Mouse (Mus musculus) heart, embryonic 11.5 days (tissue): ENCODE data around the gene Sarnp. TPM values are rescaled to one million over a fixed set of nuclear protein-coding genes. Genes with fewer than 3 reads are reported as not detected.

Source experiments
- ATAC-seq: fragments of 200-750 bp; cut with Nextera tagmentation; replicated peaks from 2 replicates; pipeline ENCODE4 v1.8.0; 2017; ENCODE audit warnings: moderate library complexity; ENCODE audit not compliant: insufficient number of reproducible peaks, low FRiP score, low TSS enrichment
- H3K27ac ChIP-seq: fragments of 300-500 bp; sonication (generic); 2 replicates; pipeline ENCODE4 v1.5.1; 2014; ENCODE audit warnings: mild to moderate bottlenecking, low read depth, low read length
- H3K27me3 ChIP-seq: fragments of 300-500 bp; sonication (generic); 2 replicates; pipeline ENCODE4 v1.6.1; 2014; ENCODE audit warnings: mild to moderate bottlenecking, low read length, mixed read lengths; ENCODE audit not compliant: control insufficient read depth, insufficient read depth
- H3K36me3 ChIP-seq: fragments of 300-500 bp; sonication (generic); 2 replicates; pipeline ENCODE4 v1.6.1; 2014; ENCODE audit warnings: mild to moderate bottlenecking, low read length, moderate library complexity, mixed read lengths; ENCODE audit not compliant: control insufficient read depth, insufficient read depth
- H3K4me1 ChIP-seq: fragments of 300-500 bp; sonication (generic); 2 replicates; pipeline ENCODE4 v1.6.1; 2014; ENCODE audit warnings: low read length; ENCODE audit not compliant: control insufficient read depth, insufficient read depth
- H3K4me2 ChIP-seq: fragments of 300-500 bp; sonication (generic); 2 replicates; pipeline ENCODE4 v1.6.1; 2014; ENCODE audit warnings: mild to moderate bottlenecking, moderate library complexity
- H3K4me3 ChIP-seq: fragments of 300-500 bp; sonication (generic); 2 replicates; pipeline ENCODE4 v1.5.1; 2014; ENCODE audit warnings: low read depth, low read length
- H3K9ac ChIP-seq: fragments of 300-500 bp; sonication (generic); 2 replicates; pipeline ENCODE4 v1.6.1; 2014; ENCODE audit warnings: mild to moderate bottlenecking, low read depth, low read length, moderate library complexity
- H3K9me3 ChIP-seq: fragments of 300-500 bp; sonication (generic); replicated peaks from 2 replicates; pipeline ENCODE4 v1.6.1; 2016; ENCODE audit warnings: low read length; ENCODE audit not compliant: control insufficient read depth
- WGBS: fragments of 180-500 bp; shearing (Covaris S2); extraction: QIAGEN DNeasy Blood & Tissue Kit; methylation state at CpG from one replicate; pipeline ENCODE4 v1.1.7; 2014; ENCODE audit not compliant: insufficient replicate concordance; 5-methylcytosine and 5-hydroxymethylcytosine counted together
- polyA plus RNA-seq: library from polyadenylated mRNA; unstranded; fragments of >200 nt; fragmentation: Nextera tagmentation; extraction: Ambion mirVana; gene quantifications from 2 replicates; pipeline ENCODE4 v1.2.1, GENCODE M21; 2014

Sarnp gene
- polyA plus RNA-seq, 1 experiment from 2014 or later, result 210 TPM

DNA sequence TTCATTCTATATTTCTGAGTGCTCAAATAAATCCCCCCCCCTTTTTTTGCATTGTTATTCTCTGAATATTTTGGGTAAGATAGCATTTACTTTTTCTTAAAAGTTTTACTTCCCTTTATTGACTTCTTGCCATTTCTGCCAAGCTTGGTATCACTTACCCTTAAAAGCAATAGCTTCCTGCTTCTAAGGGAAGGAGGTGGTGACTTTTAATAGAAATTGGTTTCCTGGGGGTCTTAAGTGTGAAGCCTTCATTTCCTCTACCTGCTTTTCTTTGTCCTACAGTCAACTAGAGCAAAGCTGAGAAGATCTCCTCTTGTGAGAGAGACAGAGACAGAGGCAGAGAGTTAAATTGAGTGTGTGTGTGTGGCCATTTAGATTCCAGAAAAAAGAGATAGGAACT lies 44.0 kb downstream of the Sarnp start:
- Histone ChIP-seq H3K27ac (no peak overlapping the region), H3K4me3 (no peak overlapping the region), H3K9me3 (no peaks in the 10 kb centered on the region), H3K4me1 (no peaks in the 10 kb centered on the region), H3K27me3 (no peaks in the 10 kb centered on the region), H3K4me2 (no peak overlapping the region), H3K36me3 (peaks cover 4% of the 10 kb centered on the region; the same call in 1 of the 2 replicates), H3K9ac (no peak overlapping the region)
- no peak for ATAC-seq

DNA sequence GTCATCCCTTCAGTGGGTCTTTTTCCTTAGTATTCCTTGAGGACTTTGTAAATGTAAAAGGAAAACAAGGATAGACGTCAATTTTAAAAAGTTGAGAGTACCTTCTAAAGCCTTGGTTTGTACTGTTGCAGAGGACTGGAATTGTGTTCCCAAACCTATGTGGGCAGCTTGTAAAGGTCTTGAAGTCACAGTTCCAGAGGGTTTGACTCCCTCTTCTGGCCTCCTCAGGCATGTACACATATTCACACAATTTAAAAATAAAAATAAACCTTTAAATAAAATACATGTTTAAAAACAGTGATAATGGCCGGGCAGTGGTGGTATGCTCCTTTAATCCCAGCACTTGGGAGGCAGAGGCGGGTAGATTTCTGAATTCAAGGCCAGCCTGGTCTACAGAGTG lies 48.9 kb downstream of the Sarnp start:
- H3K36me3 ChIP-seq, result peaks cover 7% of the 10 kb centered on the region
- H3K9me3 ChIP-seq, result no peaks in the 10 kb centered on the region
- no peak overlapping the region for H3K27ac ChIP-seq
- no peak overlapping the region for H3K4me2 ChIP-seq
- no peak overlapping the region for H3K4me3 ChIP-seq
- H3K4me1 ChIP-seq, result no peaks in the 10 kb centered on the region
- WGBS, result 76% methylated on average over 3 of the region's 3 CpGs
- no peaks in the 10 kb centered on the region for H3K27me3 ChIP-seq
- H3K9ac ChIP-seq, result no peak overlapping the region
- no peak for ATAC-seq

DNA sequence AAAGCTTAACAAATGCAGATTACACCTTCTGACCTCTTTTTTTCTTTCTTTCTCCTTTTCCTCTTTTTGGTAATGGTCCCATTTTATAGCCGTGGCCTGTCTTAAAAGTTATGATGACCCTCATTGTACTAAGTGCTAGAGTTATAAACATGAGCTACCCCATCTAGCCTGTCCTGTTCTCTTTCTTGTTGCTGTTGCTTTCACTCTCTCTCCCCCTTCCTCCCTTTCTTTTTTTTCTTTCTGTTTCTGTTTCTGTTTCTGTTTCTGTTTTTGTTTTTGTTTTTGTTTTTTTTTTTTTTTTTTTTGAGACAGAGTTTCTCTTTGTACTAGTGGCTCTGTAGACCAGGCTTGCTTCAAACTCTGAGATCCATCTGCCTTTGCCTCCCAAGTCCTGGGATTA lies 49.4 kb downstream of the Sarnp start:
- Histone ChIP-seq H3K4me2 (no peak overlapping the region), H3K9ac (no peak overlapping the region), H3K4me1 (no peaks in the 10 kb centered on the region), H3K9me3 (no peaks in the 10 kb centered on the region), H3K36me3 (peaks cover 10% of the 10 kb centered on the region), H3K4me3 (no peak overlapping the region), H3K27ac (no peak overlapping the region), H3K27me3 (no peaks in the 10 kb centered on the region)
- WGBS, result 95% methylated on average over 1 of the region's 1 CpGs
- no peak for ATAC-seq

DNA sequence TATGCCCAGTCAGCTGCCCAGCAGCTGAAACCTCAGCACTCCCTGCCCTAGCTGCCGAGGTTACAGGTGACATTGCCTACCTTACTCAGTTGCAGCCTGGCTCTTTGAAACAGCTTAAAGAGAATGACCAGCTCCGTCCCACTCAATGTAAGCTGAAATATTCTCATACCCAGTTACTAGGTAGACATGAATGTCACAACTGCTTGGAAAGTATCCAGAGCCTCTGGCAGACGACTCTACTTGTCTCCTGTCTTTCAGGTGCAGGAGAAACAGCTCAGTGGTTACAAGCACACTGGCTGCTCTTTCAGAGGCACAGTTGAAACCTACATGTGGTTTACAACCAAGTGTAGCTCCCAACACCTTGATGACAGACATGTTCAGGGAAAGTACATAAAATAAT lies 53.2 kb downstream of the Sarnp start:
- no peak overlapping the region for H3K27ac ChIP-seq
- H3K27me3 ChIP-seq, result no peaks in the 10 kb centered on the region
- no peaks in the 10 kb centered on the region for H3K9me3 ChIP-seq
- no peak overlapping the region for H3K9ac ChIP-seq
- no peak for ATAC-seq
- no peak overlapping the region for H3K4me3 ChIP-seq
- whole genome bisulfite sequencing, result 82% methylated on average over 3 of the region's 3 CpGs
- no peaks in the 10 kb centered on the region for H3K4me1 ChIP-seq
- no peak overlapping the region for H3K4me2 ChIP-seq
- H3K36me3 ChIP-seq, result peaks cover 21% of the 10 kb centered on the region

DNA sequence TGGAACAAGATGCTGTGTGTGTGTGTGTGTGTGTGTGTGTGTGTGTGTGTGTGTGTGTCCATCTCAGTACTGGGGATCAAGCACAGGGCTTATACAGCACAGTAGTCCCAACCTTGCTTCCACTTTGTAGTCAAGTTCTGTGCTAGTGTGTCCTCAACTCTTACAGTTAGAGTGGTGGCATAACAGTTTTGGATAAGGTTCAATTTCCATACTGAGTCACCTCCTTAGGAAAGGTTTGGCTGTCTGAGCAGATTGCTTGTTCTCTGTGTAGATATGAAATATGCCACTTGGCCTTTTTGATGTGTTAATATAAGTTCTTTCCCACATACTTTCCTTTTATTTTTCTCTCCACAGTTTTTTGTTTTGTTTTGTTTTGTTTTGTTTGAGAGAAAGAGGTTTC lies 61.2 kb downstream of the Sarnp start:
- Histone ChIP-seq H3K4me1 (no peaks in the 10 kb centered on the region), H3K27me3 (no peaks in the 10 kb centered on the region), H3K27ac (no peak overlapping the region), H3K9ac (no peak overlapping the region), H3K9me3 (no peaks in the 10 kb centered on the region), H3K36me3 (peaks cover 7% of the 10 kb centered on the region), H3K4me3 (no peak overlapping the region), H3K4me2 (no peak overlapping the region)
- no peak for ATAC-seq

DNA sequence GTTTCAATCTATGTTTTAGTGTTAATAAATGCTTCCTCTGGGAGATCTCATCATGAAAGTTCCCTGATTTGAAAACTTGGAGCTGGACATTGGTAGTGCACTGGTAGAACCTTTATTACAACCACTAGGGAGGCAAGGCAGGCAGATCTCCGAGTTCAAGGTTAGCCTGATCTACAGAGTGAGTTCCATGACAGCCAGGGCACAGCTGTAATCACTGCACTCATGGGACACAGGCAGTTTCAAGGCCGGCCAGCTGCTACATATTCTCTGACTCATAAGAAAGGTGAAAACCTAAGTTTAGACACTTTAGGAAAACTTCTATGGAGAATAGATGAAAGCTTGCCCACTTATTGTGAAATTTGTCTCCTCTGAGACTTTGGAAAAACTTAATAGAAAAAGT lies 61.7 kb downstream of the Sarnp start:
- Histone ChIP-seq H3K9ac (no peak overlapping the region), H3K27ac (no peak overlapping the region), H3K4me3 (no peak overlapping the region), H3K9me3 (no peaks in the 10 kb centered on the region), H3K4me1 (no peaks in the 10 kb centered on the region), H3K27me3 (no peaks in the 10 kb centered on the region), H3K4me2 (no peak overlapping the region), H3K36me3 (peaks cover 3% of the 10 kb centered on the region)
- 89% methylated on average over 2 of the region's 2 CpGs for WGBS
- no peak for ATAC-seq

DNA sequence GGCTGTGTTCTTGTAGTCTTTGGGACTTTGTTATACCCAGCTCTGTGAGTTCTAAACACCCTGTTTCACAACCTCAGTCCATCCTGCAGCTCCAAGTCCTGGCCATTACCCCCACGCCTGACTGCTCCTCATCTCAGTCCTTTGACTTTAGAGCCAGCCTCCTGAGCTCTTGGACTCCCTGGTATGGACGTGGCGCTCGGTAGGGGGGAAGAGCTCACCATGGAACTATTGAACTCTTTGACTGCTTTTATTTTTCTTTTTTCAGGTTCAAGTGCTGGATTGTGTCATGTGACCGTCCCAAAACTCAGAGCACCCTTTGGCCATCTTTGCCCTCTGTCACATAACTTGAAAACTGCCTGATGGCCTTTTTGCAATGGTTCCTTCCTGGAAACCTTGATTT lies 64.9 kb downstream of the Sarnp start:
- Histone ChIP-seq H3K9me3 (no peaks in the 10 kb centered on the region), H3K36me3 (no peaks in the 10 kb centered on the region), H3K4me1 (0 out of 2 replicates have a peak, but pooled peaks cover 3% of the 10 kb centered on the region), H3K27me3 (no peaks in the 10 kb centered on the region), H3K4me2 (no peak overlapping the region), H3K4me3 (no peak overlapping the region), H3K9ac (no peak overlapping the region), H3K27ac (no peak overlapping the region)
- WGBS, result 92% methylated on average over 5 of the region's 5 CpGs
- no peak for ATAC-seq

DNA sequence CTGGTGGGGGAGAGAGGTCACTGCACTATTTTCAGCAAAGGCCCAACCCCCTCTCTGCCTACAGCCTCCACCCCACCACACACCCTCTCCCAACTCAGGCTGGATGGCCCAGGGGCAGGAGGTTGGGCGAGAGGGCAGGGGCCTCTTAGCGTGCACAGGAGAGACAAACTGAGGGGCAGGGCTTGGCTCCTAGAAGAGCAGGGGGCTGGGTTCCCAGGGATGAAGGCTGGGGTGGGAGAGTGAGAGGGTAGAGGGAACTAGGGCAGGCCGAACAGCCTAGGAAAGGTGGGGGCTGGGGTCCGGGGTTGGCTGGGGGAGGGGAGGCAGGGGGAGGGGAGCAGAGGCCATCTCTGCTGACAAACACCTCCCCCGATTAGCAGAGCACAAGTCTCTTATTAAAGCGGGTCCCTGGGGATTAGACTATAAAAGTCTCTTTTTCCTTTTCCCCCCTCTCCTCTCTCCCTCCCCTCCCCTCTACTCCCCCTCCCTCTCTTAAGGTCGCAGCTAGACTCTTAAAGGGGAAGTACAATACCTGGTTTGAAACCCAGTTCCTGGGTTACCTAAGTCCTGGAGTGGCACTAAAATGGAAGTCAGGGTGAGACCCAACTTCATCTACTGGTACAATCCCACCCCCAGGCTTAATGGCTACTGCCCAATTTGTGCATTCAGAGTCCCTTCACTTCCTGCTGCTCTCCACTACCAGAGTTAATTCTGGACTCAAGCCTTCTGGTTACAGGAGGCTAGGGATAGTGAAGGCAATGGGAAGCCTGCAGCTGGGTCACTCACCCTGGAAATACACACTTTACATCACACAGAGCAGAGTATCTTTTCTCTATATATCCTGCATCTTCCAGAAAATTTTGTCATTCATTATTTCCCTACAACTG lies 72.1 kb downstream of the Sarnp start:
- Histone ChIP-seq H3K9ac (peak overlapping the region; percentile 62), H3K36me3 (0 out of 2 replicates have a peak, but pooled peaks cover 2% of the 10 kb centered on the region), H3K27me3 (peaks cover 6% of the 10 kb centered on the region; the same call in 1 of the 2 replicates), H3K4me1 (peaks cover 22% of the 10 kb centered on the region), H3K4me2 (peak overlapping the region; percentile 93), H3K9me3 (no peaks in the 10 kb centered on the region), H3K4me3 (peak overlapping the region; percentile 78), H3K27ac (peak overlapping the region; percentile 71)
- WGBS, result 1% methylated on average over 7 of the region's 7 CpGs
- ATAC-seq, result no peak

DNA sequence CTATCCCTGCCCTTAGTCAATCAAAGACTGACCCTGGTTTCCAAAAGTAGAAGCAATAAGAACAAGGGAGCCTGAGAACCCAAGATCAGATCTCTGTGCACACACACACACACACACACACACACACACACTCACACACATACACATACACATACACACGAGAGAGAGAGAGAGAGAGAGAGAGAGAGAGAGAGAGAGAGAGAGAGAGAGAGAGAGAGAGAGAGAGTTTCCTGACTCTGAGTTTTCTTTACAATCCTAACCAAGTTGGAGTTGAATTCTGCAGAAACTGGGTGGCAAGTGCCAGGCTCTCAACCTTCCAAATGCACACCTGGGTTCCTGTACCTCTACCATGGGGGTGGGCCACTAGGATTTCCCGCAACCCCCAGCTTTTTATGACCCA lies 72.7 kb downstream of the Sarnp start:
- Histone ChIP-seq H3K27me3 (peaks cover 10% of the 10 kb centered on the region; the same call in 1 of the 2 replicates), H3K9ac (peak overlapping the region; percentile 82; the same call in 1 of the 2 replicates), H3K4me2 (peak overlapping the region; percentile 93), H3K27ac (peak overlapping the region; percentile 71; the same call in 1 of the 2 replicates), H3K36me3 (0 out of 2 replicates have a peak, but pooled peaks cover 2% of the 10 kb centered on the region), H3K4me1 (peaks cover 22% of the 10 kb centered on the region), H3K9me3 (no peaks in the 10 kb centered on the region), H3K4me3 (peak overlapping the region; percentile 78)
- WGBS, result 20% methylated on average over 2 of the region's 2 CpGs
- ATAC-seq, result no peak
